Mouse (Mus musculus): ENCODE data around the gene Iqcn.

Gene Iqcn

DNA sequence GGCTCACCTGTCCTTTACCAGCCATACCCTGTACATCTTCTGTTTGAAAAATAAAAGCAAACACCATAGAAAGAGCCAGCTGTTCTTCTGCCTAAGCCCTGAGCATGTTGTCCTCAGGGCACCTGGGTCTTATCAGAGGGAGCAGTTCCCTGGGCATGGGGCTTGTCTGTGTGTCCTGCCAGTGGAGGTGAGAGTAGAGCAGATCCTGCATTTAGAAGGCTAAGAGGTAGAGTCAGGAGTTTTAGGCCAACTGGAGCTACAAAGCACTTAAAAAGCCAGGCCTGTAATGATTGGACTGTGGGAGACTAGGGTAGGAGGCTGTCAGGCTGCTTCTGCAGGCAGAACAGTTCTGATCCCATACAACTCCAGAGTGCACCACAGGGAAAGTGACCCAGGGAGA, 24.6 kb upstream of the Iqcn start:
- in situ Hi-C loops (cut with MboI) = no loop called here

DNA sequence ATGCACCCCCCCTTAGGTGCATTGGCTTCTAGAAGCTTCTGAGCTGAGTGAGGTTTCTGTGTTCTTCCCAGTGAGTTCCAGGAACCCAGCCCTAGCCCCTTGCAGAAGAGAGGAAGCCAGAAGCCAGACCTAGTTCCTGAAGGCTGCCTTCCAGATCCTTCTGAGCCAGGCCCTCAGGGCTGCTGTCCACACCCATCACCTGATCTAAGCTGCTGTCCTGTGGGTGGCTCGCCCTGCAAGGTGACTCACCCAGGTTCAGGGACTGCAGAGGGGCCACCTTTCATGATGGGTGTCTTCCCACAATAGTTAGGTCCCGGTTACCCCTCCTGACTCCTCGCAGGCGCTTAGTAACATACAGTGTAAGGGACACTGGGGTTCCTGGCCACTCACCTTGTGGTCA, 23.9 kb upstream of the Iqcn start:
- in situ Hi-C loops (cut with MboI) = no loop called here

DNA sequence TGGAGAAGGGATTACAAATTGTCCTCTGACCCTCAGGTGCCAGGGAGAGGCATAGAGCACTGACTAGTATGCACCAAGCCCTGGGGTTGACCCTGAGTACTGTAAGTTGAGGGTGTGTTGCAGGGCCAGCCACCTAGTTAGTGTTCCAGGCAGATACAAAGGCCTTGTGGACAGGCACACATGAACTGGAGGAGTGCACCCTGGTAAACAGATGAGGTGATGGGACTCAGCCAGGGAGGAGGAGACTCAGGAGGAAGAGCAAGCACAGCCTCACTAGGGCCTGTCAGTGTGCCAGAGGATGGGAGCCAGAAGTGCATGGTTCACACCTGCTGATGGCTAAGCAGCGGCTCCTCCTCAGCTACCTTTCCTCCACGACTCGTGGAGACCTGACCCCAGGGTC, 23.2 kb upstream of the Iqcn start:
- in situ Hi-C loops (cut with MboI) = no loop called here

- in situ Hi-C loops (cut with MboI) = no loop called here
Observed at GRCm38 (mm10) chr8:70681410-70681809, 21.8 kb upstream of the Iqcn start.

- in situ Hi-C loops (cut with MboI) = no loop called here
Observed at GRCm38 (mm10) chr8:70682193-70682592, 21.1 kb upstream of the Iqcn start.

GRCm38 (mm10) chr8:70682692-70683091, 20.6 kb upstream of the Iqcn start:
- in situ Hi-C loops (cut with MboI) = no loop called here

DNA sequence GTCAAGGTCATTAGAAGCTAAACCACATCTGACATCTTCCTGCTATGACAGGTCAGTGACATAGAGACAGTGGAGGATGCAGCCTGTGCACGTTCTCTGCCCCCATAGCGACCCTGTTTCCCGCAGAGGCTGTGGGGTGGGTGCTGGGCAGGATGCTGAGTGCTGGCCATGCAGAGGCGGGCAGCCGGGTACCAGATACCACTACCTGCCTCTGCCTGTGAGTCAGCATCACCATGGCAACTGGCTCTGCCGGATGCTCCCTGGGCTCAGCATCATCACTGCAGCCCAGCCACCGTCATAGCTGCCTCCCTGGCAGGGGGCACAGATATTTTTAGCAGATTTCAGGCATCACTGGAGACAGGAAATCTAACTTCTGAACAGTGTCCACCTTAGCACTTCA, 19.0 kb upstream of the Iqcn start:
- in situ Hi-C loops (cut with MboI) = no loop called here

DNA sequence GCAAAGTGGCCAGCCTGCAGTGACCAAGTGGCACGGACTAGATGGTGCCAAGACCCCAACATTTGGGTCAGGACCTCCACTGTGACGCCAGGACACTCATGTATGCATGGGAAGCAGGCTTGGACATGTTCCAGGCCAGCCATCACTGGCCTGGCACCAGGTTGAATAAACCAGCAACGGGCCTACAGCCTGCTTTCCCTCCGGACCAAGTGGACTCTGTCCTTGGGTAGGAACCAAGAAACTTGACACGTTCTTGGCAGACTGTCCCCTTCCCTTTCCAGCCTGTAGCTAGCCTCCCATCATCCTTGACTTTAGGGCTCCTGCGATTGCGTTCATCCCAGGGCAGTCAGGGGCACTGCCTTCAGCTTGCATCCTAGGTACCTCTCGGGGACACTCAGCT, 15.7 kb upstream of the Iqcn start:
- in situ Hi-C loops (cut with MboI) = no loop called here

DNA sequence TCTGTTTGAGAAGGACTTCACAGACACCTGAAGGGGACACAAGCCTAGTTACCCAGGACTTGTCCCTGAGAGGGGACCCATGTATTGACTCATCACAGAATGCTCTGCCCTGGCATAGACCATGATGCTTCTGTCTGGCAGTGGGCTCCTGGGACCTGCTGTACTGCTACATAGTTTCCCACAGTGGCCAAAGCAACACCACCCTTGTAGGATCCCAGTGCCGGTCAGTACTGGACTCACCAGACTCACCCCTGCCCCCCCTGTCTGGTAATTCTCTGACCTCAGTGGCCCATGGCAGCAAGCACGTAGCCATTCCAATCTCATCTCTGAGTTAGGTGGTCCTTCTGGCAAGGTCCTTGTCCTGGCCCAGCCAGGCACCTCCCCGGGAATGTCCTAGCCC, 15.1 kb upstream of the Iqcn start:
- in situ Hi-C loops (cut with MboI) = no loop called here

GRCm38 (mm10) chr8:70689892-70690390, 13.3 kb upstream of the Iqcn start:
- in situ Hi-C loops (cut with MboI) = no loop called here

DNA sequence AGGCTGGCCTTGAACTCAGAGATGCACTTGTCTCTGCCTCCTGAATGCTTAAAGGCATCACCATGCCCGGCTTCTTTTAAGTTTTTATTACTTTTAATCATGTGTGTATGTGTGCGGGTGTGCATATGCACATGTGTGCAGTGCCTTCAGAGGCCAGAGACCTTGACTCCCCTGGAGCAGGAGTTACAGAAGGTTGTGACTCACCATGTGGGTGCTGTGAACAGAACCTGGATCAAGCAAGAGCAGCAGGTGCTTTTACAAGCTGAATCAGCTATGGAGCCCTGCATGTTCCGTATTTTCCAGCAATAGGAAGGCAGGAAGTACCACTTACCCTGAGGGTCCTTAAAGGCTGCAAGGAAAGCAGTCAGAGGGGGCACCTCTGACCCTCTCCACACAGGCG, 12.0 kb upstream of the Iqcn start:
- in situ Hi-C loops (cut with MboI) = no loop called here

GRCm38 (mm10) chr8:70691727-70692231, 11.5 kb upstream of the Iqcn start:
- in situ Hi-C loops (cut with MboI) = no loop called here

GRCm38 (mm10) chr8:70693636-70694035, 9.6 kb upstream of the Iqcn start:
- in situ Hi-C loops (cut with MboI) = no loop called here

GRCm38 (mm10) chr8:70695318-70696018, 7.8 kb upstream of the Iqcn start:
- in situ Hi-C loops (cut with MboI) = no loop called here

DNA sequence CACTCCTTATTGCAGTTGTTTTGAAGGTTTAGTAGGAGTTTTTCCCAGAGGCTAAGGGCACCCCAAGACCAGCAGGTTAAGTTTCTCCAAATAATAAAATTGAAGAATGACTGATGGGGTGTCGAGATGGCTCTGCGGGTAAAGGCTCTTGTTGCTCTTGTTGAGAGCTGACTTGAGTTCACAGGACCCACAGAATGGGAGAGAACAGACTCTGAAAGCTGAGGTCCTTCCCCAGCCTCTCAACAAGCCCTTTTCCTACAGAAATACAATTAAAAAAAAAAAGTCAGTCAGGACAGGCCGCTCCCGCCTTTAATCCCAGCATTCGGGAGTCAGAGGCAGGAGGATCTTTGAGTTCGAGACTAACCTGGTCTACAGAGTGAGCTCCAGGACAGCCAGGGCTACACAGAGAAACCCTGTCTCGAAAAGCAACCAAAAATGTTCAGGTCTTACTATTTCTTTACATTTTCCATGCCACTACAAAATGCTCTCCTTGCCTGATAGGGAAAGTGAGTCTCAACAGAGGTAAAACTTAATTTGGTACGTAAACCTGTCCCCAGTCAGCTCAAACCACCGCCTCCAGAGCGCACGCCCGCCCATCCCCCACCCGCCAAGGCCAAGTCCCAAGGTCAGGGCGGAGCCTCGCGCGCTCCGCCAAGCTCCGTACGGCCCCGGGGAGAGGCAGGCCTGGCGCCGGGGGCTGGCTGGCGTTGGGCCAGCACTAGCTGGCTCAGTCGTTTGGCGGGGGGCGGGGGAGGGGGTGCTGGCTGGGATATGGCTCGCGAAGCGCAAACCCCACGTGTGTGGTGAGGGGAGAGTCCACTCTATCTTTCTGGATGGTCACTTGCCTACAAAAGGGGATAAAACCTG, 7.0 kb upstream of the Iqcn start:
- in situ Hi-C loops (cut with MboI) = no loop called here

GRCm38 (mm10) chr8:70696946-70697345, 6.3 kb upstream of the Iqcn start:
- in situ Hi-C loops (cut with MboI) = no loop called here

DNA sequence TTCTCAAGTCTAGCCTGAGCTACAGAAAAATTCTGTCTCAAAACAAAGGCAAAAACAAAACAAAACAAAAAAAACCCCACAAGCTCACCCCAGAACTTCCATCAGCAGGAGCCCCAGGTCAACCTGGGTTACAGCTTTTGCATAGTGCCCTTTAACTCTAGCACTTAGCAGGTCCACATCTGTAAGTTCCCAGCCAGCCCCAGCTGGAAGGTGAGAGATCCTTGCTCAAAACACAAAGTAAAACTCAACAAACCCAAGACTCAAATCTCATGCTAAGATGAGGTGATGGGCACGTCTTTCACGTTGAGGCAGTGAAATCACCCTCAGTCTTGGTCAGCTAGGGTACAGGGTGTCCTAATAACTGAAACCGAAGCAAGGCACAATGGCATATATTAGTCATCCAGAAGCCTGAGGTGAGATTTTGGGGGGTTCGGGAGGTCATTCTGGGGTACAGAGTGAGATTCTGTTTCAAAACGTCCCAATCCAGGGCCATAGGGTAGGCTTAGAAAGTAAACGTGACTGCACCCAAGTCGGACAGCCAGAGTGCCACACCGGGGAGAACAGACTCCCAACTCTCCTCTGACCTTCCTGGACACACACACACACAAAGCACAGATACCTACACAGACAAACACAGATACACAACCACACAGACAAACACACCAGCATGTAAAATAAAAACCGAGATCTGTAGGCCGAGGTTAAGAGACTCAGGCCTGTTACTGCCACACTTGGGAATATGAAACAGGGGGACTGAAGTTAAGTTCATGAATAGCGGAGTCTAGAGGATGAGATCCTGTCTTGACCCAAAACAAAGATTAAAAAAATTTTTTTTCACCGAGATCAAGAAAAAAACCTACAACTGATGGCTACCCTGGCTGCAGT, 5.6 kb upstream of the Iqcn start:
- in situ Hi-C loops (cut with MboI) = no loop called here

GRCm38 (mm10) chr8:70698310-70699109, 4.7 kb upstream of the Iqcn start, which contains the start of gene Jund:
Gene Jund, plus strand, starts transcription at chr8:70698949.
- in situ Hi-C loops (cut with MboI) = no loop called here

- in situ Hi-C loops (cut with MboI) = no loop called here
Observed at GRCm38 (mm10) chr8:70699116-70699833, 4.0 kb upstream of the Iqcn start.

DNA sequence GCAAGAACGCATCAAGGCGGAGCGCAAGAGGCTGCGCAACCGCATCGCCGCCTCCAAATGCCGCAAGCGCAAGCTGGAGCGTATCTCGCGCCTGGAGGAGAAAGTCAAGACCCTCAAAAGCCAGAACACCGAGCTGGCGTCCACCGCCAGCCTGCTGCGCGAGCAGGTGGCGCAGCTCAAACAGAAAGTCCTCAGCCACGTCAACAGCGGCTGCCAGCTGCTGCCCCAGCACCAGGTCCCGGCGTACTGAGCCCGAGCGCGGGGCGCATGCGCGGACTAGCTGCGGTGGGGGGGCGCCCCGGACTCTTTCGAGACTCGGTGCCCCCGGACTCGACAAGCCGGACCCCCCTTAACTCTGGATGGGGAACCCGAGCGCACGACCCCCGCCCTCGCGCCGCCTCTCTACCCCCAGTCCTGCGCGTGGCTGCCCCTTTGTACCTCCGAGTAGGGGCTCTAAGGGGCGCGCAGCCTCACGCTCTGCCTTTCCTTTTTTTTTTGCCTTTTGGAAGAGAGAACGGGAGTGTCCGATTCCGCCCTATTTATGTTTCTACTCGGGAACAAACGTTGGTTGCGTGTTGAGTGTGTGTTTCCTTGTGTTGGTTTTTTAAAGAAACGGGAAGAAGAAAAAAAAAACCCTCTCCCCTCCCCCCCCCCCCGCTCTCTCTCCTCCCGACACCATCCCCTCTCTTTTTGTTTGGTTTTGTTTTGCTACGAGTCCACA, 3.3 kb upstream of the Iqcn start:
- in situ Hi-C loops (cut with MboI) = no loop called here
